Mouse (Mus musculus): ENCODE measurements around the gene Samd14.
"Not testable (repeated sequence)": the region's sequence is repeated elsewhere in the genome, so short reads cannot be mapped to it uniquely, and the experiment has no call there.

Gene Samd14

DNA sequence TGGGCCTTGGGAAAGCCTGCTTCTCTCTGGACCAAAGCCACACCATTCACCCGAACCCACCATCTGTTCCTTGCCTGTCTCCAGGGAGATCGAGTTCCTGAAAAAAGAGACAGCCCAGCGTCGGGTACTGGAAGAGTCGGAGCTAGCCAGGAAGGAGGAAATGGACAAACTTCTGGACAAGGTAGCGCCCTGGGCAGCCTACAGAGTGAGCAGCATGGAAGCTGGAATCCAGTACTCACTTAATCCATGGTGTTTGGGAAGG is 4.8 kb upstream of the Samd14 start:
- in situ Hi-C loops (cut with MboI; ENCODE audit: low sequenced_read_pairs): no loop called here

- in situ Hi-C loops (cut with MboI; ENCODE audit: low sequenced_read_pairs): no loop called here
Observed at GRCm38 (mm10) chr11:95006038-95006437, 3.6 kb upstream of the Samd14 start.

- in situ Hi-C loops (cut with MboI; ENCODE audit: low sequenced_read_pairs): no loop called here
Observed at GRCm38 (mm10) chr11:95006525-95007219, 3.0 kb upstream of the Samd14 start.

- in situ Hi-C loops (cut with MboI; ENCODE audit: low sequenced_read_pairs): no loop called here
Observed at GRCm38 (mm10) chr11:95007418-95007817, 2.3 kb upstream of the Samd14 start.

DNA sequence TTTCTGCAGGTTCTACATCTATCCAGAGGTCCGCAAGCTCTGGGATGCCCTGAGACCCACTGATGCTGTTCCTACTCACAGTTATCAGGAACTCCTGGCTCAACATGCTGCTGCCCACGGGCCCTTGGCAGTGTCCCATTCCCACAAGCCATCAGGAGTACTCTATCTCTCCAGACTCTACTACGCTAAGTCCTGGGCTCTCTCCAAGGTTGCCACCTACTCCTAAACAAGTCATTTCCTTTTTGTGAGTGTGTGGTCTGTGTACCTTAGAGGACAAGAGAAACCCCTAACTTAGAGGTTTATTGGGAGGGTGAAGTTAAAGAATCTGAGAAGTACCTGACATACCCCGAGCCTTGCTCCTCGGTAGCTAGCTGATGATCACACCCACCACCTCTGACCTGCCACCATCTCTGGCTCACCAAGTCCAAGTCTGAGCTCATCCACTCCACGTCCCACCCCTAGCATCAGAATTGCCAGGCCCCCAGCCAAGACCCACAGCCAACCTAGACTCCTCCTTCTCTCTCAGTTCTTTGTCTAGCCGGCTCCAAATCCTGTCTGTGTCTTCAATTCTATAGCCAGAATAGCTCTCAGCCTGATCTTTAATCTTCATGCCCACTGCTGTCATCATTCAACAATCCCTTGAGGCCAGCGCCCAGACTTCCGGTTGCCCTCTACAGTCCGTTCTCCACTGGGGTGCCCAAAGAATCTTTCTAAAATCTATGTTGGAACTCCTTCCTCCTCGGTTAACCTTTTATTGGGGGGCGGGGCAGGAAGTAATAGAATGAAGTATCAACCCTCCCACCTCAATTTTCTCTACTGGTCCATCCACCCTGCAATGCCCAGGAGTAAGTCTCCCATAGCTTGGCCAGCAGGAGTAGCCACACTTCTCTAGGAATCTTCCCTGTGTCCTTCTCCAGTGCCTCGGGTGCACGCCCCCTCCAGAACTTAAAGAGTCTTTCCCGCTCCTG is 734 bp upstream of the Samd14 start:
- in situ Hi-C loops (cut with MboI; ENCODE audit: low sequenced_read_pairs): no loop called here

DNA sequence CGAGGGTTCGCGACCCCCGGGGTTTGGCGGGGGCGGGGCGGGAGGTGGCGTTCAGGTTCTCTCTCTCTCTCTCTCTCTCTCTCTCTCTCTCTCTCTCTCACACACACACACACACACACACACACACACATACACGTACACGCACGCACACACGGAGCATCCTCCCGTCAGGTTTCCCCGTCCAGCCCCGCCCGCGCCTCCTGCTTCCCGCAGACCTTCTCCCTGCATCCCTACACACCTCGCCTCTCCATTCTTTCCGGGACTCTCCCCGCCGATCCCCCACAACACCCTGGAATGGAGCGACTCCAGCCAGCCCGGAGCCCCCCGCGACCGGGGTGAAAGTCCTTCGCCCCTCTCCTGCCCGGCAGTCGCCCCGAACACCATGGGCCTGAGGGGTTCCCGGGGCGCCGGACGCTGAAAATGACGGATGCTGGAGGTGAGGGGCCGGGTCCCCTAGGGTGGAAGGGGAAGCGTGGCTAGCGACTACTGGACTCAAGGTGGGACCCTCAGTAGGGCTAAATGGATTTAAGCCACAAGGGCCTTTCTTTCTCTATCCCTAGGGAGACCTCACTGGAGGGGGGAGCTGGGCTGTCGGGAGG is 561 bp downstream of the Samd14 start:
- in situ Hi-C loops (cut with MboI; ENCODE audit: low sequenced_read_pairs): no loop called here

- in situ Hi-C loops (cut with MboI; ENCODE audit: low sequenced_read_pairs): not testable (repeated sequence)
Observed at GRCm38 (mm10) chr11:95010841-95011403, 1.2 kb downstream of the Samd14 start.

DNA sequence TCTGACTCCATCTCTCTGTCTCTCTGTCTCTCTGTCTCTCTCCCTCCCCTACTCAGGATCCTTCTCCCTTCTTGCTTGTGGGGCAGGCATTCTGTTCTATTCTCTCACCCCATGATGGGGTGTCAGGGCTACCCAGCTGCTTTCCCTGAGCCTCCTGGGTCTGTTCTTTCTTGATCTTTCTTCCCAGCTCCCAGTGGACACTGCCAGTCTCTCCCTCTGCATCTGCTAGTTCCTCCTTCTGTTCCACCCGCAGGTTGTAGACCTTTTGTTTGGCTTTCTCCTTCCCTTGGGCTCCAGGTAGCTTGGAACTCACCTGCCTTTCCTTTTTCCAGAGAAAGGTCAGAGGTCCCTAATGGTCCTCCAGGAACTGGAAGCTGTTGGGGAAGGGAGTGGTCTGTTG is 1.7 kb downstream of the Samd14 start:
- in situ Hi-C loops (cut with MboI; ENCODE audit: low sequenced_read_pairs): no loop called here

DNA sequence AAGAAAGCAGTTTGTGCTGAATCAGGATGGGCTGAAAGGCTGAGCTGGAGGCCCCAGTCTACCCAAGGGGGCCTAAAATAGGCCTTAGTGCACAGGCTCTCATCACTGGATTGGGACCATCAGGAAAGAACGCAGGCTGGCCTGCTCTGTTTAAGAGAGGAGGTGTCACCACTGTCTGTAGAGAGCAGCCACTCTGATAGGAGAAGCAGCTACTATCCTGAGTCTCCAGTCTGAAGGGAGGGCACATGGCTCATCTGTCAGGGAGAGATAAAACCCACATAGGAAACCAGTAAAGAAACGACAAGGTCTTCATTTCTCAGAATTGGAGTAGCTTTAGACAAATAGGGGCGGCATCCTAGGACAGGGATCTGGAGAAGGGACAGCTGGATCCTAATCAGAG is 2.4 kb downstream of the Samd14 start:
- in situ Hi-C loops (cut with MboI; ENCODE audit: low sequenced_read_pairs): no loop called here

DNA sequence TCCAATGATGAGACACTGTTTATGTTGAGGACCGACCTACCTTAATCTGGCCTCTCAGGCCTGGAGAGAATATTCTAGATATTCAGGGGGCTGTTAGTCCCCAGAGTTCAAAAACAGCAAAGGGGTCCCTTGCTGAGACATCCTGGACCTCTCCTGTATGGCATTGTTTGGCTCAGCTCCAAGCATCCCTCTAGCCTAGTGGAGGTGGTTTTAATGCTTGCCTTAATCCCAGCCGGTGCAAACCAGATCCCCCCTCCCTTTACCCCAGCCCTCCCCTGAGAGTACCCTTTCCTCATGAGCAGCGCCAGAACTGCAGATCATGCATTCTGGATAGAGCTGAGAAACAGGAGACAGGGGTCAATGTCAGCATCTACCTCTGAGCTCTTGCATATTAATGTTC is 2.8 kb downstream of the Samd14 start:
- in situ Hi-C loops (cut with MboI; ENCODE audit: low sequenced_read_pairs): no loop called here

DNA sequence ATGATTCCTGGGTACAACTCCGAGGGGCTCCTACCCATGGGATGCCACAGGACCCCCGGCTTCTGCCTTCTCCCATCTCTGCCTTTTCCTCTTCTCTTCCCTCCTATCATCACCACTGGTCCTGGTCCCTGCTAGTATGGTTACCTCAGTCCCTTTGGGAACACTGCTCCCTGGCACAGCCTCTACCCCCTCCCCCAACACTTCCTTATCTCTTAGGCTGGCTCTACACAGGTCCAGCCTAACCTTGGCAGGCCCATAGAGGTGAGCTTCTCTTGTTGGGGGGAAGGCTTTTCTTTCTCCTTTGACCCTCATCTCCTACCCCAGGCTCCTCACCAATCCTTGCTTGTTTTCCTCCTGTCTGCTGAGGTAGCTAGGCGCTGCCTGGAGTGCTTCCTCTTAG is 5.8 kb downstream of the Samd14 start:
- in situ Hi-C loops (cut with MboI; ENCODE audit: low sequenced_read_pairs): no loop called here

GRCm38 (mm10) chr11:95022237-95022992 is 12.7 kb downstream of the Samd14 start:
- in situ Hi-C loops (cut with MboI; ENCODE audit: low sequenced_read_pairs): no loop called here

- in situ Hi-C loops (cut with MboI; ENCODE audit: low sequenced_read_pairs): no loop called here
Observed at GRCm38 (mm10) chr11:95023481-95023880, 13.8 kb downstream of the Samd14 start.

DNA sequence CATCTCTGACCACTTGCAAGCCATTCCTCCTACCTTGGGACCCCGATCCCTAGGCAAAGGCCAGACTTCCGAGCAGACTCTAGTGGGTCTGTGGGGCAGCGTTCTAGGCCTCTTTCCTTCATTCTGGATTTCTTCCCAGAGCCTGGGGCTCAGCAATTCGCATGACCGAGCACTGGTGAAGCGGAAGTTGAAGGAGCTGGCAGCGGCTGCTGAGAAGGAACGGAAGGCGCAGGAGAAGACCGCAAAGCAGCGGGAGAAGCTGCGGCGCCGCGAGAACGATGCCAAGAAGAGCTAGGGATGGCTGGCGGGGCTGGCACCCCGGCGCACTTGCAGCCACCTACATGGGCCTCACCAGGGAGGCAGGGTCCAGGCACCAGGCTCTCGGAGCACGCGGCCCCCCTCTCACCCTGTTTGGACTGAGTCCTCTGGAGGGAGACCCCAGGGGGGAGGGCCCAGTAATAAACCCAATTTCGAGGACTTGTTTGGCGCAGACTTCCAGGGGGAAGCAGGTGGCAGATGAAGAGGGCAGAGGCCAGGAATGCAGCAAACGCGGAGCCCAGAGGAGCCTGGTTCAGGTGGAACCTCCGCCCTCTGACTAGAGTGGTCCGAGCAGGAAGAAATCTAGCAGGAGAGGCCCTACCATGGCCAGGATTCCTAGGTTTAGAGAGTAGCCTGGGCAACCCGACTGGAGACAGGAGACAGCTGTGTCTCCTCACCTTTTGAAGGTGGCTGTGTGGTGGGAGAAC is 14.9 kb downstream of the Samd14 start:
- in situ Hi-C loops (cut with MboI; ENCODE audit: low sequenced_read_pairs): no loop called here

DNA sequence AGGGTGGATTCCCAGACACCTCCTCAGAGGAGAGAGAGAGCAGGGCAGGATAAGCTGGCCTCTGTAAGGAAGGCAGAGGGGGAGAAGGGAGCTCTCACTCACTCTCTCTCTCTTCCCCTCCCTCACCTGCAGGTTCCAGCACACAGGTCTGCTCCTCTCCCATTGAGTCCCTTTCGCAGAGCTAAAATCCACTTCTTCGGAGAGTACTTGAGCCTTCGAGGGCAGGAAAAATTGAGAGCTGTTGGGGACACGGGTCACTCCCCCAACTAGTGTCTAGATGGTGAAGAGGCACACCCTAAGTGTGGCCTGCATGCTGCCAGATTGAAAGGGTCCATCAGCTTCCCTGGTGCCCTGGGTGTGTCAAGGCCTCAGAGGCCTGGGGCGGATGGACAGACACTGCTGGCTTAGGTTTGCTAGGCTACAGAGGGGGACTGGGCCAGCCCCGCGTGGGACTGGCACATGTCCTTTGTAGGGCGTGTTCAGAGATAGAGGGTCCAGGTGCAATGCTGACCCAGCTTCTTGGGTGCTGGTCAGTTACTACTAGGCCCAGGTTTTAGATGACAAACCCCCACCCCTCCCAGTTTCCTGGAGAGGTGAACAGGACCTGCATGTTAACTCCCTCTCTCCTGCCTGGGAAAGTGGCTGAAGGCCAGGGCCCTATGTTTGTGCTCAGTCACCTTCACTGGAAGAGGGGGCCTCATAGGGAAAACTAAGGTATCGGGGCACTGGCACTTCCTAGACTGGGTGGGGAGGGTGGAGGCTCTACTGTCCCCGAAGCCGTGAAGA is 15.7 kb downstream of the Samd14 start:
- in situ Hi-C loops (cut with MboI; ENCODE audit: low sequenced_read_pairs): no loop called here

DNA sequence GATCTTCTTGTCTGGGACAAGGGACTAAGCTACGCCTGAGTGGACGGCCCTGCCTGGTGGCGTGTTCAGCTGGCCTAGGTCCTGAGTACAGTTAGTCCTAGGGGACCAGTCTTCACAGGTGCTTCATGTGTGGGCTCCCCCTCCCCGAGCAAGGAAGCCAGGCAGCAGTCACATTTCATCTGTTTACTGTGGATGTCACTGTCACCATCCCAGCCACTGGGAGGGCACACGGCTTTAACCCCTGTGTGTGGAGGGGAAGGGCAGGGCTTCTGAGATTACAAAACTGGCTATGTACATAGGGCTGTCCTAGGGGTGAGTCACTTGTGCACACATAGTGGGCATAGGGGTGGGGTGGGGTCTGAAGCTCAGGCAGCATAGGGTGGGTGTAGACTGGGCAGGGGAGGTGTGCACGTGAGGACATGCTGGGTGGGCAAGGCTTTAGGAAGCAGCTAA is 16.4 kb downstream of the Samd14 start:
- in situ Hi-C loops (cut with MboI; ENCODE audit: low sequenced_read_pairs): no loop called here

- in situ Hi-C loops (cut with MboI; ENCODE audit: low sequenced_read_pairs): no loop called here
Observed at GRCm38 (mm10) chr11:95026849-95027248, 17.2 kb downstream of the Samd14 start.

DNA sequence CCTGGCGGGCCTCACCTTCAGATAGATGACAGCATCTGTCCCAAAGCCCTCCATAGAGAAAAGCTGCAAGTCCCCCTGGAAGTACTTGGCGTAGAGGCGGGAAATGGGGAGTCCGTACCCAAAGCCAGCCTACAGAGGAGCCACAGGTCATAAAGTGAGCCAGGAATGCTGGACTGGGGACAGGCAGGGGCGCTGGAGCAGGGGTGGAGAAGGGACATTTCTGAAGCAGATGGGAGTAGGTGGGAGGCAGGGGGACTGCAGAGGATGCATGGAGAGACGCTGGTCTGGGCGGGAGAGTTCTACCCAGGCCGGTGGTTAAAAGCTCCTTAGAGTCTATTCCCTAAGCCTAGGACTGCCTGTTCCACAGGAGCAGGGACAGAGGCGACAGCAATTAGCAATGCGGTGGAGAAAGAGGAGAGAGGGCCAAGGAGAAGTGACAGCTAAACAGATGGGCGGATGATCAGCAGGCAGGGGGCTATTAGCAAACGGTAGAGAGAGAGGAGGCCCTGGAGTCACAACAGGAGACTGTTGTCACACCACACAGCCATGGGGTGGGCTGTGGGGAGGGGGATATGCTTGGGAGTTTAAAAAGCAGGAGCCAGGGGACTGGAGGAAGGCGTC is 18.3 kb downstream of the Samd14 start:
- in situ Hi-C loops (cut with MboI; ENCODE audit: low sequenced_read_pairs): no loop called here

DNA sequence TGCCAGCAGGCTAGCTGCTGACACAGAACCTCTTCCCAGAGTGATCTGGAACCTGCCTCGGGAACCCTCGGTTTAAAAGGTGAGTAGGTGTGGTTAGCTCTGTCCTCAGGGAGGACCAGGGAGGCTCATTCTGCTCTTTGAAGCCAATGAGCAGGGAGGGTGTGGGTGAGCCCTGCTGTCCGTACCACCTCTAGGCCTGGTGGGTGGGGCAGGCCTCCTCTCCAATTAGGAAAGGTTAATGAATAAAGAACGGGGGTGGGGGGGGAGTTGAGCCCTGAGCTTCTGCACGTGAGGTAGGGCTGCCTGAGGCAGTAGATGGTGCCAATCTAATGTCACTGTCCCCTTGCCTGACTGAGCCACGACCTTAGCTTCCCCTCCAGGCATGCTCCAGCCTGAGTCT is 23.3 kb downstream of the Samd14 start:
- in situ Hi-C loops (cut with MboI; ENCODE audit: low sequenced_read_pairs): no loop called here
